Mouse (Mus musculus) neural tube, embryonic 13.5 days (tissue): ENCODE results near the gene Abca17. TPM values are rescaled to one million over a fixed set of nuclear protein-coding genes. Genes with fewer than 3 reads are reported as not detected.

Experiments used
- ATAC-seq: fragments of 200-750 bp; cut with Nextera tagmentation; 2 replicates; pipeline ENCODE4 v1.8.0; 2017; ENCODE audit warnings: low read depth, mild to moderate bottlenecking, moderate TSS enrichment, moderate library complexity
- H3K27ac ChIP-seq: fragments of 300-500 bp; sonication (generic); replicated peaks from 2 replicates; pipeline ENCODE4 v1.5.1; 2015; ENCODE audit warnings: moderate library complexity, mild to moderate bottlenecking, inconsistent platforms
- H3K27me3 ChIP-seq: fragments of 300-500 bp; sonication (generic); 2 replicates; pipeline ENCODE4 v1.6.1; 2015; ENCODE audit warnings: mild to moderate bottlenecking, inconsistent platforms
- H3K36me3 ChIP-seq: fragments of 300-500 bp; sonication (generic); 2 replicates; pipeline ENCODE4 v1.6.1; 2015; ENCODE audit warnings: mild to moderate bottlenecking, inconsistent platforms
- H3K4me1 ChIP-seq: fragments of 300-500 bp; sonication (generic); replicated peaks from 2 replicates; pipeline ENCODE4 v1.6.1; 2015; ENCODE audit warnings: inconsistent platforms
- H3K4me2 ChIP-seq: fragments of 300-500 bp; sonication (generic); 2 replicates; pipeline ENCODE4 v1.6.1; 2015; ENCODE audit warnings: inconsistent platforms, mild to moderate bottlenecking, moderate library complexity
- H3K4me3 ChIP-seq: fragments of 300-500 bp; sonication (generic); 2 replicates; pipeline ENCODE4 v1.5.1; 2015; ENCODE audit warnings: mild to moderate bottlenecking, inconsistent platforms
- H3K9ac ChIP-seq: fragments of 300-500 bp; sonication (generic); 2 replicates; pipeline ENCODE4 v1.6.1; 2015; ENCODE audit warnings: moderate library complexity, mild to moderate bottlenecking, inconsistent platforms
- H3K9me3 ChIP-seq: fragments of 300-500 bp; sonication (generic); 2 replicates; pipeline ENCODE4 v1.6.1; 2016; ENCODE audit warnings: inconsistent platforms
- WGBS: fragments of 180-500 bp; shearing (Covaris S2); methylation state at CpG from one replicate; pipeline ENCODE4 v1.1.7; 2015; 5-methylcytosine and 5-hydroxymethylcytosine counted together
- polyA plus RNA-seq: library from polyadenylated mRNA; unstranded; fragments of >200 nt; fragmentation: Nextera tagmentation; extraction: Ambion mirVana; gene quantifications from 2 replicates; pipeline ENCODE4 v1.2.1, GENCODE M21; 2015

The Abca17 gene
- polyA plus RNA-seq, 1 experiment from 2014 or later: 0.31 TPM

DNA sequence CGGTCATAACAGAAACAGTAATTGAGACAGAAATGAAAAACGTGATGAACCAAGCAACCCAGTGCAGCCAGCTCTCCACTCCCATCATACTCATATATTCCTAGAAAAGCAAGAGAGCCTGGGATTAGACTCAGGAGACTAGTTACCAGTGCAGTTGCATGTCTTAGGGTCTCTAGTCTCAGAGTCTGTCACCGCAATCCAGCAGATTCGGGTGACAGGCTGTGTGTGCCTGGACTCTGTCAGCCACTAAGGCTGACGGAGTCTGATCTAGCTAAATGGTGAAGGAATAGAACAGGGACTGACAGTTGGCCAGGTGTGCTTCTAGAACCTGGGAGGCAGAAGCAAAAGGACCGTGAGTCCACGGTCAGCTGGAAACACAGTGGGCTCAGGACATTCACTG lies 23.2 kb downstream of the Abca17 start:
- no peak for ATAC-seq
- no peaks in the 10 kb centered on the region for H3K36me3 ChIP-seq
- 84% methylated on average over 7 of the region's 7 CpGs for WGBS
- H3K27ac ChIP-seq: no peak overlapping the region
- no peaks in the 10 kb centered on the region for H3K4me1 ChIP-seq
- H3K9ac ChIP-seq: no peak overlapping the region
- H3K9me3 ChIP-seq: no peaks in the 10 kb centered on the region
- no peak overlapping the region for H3K4me2 ChIP-seq
- H3K4me3 ChIP-seq: no peak overlapping the region
- no peaks in the 10 kb centered on the region for H3K27me3 ChIP-seq

DNA sequence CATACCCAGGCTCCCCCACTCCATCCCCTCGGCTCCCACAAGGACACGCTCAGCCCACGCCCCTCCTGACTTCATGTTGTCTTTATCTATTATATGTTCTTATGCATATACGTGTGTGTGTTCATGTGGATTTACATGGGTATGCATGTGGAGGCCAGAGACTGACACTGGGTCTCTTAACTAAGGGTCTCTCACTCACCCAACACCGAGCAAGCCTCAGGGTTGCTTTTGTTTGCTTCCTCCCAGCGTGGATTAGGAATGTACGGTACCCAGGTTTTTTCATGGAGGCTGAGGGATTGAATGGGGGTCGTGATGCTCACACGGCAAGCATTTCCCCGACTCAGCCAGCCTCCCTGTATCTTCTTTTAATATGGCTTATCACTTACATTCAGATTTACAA lies 25.8 kb downstream of the Abca17 start:
- no peaks in the 10 kb centered on the region for H3K4me1 ChIP-seq
- H3K9me3 ChIP-seq: peaks cover 4% of the 10 kb centered on the region; the same call in 1 of the 2 replicates
- 87% methylated on average over 10 of the region's 10 CpGs for WGBS
- H3K4me3 ChIP-seq: no peak overlapping the region
- no peak overlapping the region for H3K9ac ChIP-seq
- no peak overlapping the region for H3K4me2 ChIP-seq
- no peaks in the 10 kb centered on the region for H3K36me3 ChIP-seq
- no peak overlapping the region for H3K27ac ChIP-seq
- H3K27me3 ChIP-seq: no peaks in the 10 kb centered on the region
- ATAC-seq: no peak

DNA sequence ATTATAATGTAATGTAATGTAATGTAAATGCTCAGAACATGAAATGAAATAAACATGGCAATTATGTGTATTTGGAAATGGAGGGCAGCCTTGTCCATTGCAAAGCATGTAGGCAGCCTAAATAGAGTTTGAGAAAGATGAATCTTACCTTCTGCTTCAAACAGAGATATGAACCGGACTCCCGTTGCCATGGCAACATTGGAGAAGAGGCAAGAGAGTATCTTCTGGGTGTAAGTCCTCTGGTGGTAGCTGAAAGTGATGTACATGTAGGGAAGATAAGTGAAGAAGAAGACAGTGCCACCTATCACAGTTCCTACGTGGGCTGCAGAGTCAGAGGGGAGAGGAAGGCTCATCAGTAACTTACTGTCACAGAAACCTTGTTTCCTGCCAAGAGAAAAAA lies 30.0 kb downstream of the Abca17 start:
- H3K27ac ChIP-seq: no peak overlapping the region
- no peak overlapping the region for H3K9ac ChIP-seq
- no peak for ATAC-seq
- H3K27me3 ChIP-seq: no peaks in the 10 kb centered on the region
- H3K4me1 ChIP-seq: no peaks in the 10 kb centered on the region
- peaks cover 4% of the 10 kb centered on the region; the same call in 1 of the 2 replicates for H3K9me3 ChIP-seq
- no peaks in the 10 kb centered on the region for H3K36me3 ChIP-seq
- 86% methylated on average over 3 of the region's 3 CpGs for WGBS
- no peak overlapping the region for H3K4me3 ChIP-seq
- no peak overlapping the region for H3K4me2 ChIP-seq

DNA sequence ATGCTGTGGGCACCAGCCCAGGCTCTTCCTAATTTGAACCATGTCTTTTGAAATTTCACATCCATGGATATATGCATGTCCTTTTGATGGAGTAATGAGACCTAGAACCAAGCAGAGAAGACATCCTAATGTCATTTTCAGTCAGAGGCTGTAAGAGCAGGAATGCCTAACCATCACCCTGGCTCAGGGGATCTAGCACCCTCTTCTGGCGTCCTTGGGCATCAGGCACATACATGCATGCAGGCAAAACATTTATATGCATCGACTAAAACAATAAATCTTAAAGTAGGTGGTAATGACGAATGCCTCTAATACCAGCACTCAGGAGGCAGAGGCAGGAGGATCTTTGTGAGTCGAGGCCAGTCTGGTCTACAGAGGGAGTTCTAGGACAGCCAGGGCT lies 43.4 kb downstream of the Abca17 start:
- H3K4me2 ChIP-seq: no peak overlapping the region
- WGBS: 53% methylated on average over 4 of the region's 4 CpGs
- no peaks in the 10 kb centered on the region for H3K9me3 ChIP-seq
- no peak overlapping the region for H3K4me3 ChIP-seq
- H3K9ac ChIP-seq: no peak overlapping the region
- H3K4me1 ChIP-seq: no peaks in the 10 kb centered on the region
- H3K27ac ChIP-seq: no peak overlapping the region
- H3K36me3 ChIP-seq: no peaks in the 10 kb centered on the region
- ATAC-seq: no peak
- H3K27me3 ChIP-seq: no peaks in the 10 kb centered on the region

DNA sequence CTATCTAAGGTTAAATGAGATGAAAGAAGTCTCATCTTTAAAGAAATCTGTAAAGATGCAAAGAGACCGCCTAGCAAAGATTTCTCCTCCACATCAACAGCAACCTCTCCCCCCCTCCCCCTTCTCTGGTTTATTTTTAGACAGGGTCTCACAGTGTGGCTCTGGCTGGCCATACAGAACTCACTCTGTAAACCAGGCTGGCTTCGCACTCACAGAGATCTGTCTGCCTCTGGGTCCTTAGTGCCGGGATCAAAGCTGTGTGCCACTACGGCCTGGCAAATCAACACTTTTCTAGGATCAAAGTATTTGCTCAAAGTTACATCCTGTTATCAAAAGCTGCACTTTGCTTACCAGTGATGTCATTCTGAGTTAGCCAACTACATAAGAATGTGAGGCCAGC lies 50.2 kb downstream of the Abca17 start:
- Histone ChIP-seq H3K9ac (no peak overlapping the region), H3K36me3 (no peaks in the 10 kb centered on the region), H3K4me2 (no peak overlapping the region), H3K27me3 (no peaks in the 10 kb centered on the region), H3K4me1 (no peaks in the 10 kb centered on the region), H3K4me3 (no peak overlapping the region), H3K27ac (no peak overlapping the region), H3K9me3 (no peaks in the 10 kb centered on the region)
- no peak for ATAC-seq
- WGBS: 87% methylated on average over 4 of the region's 4 CpGs

DNA sequence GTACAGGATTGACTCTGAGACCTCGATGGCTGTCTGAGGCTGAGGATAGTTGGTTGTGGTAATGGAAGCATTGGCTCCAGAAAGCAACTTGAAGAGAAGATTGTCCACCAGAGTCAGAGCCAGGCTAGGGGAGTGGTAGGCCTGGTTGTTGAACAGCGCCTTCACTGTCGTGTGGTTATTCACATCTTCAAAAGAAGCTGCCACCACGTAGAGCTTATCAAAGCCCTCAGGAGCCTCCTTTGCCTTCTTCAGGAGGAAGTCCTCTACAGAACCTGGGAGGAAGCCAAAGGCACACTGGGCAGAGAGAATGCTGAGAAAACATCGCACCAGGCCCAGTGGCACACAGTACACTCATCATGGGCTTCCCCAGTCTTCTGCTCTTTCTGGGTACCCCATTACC lies 61.5 kb downstream of the Abca17 start:
- H3K9me3 ChIP-seq: no peaks in the 10 kb centered on the region
- H3K4me3 ChIP-seq: no peak overlapping the region
- no peak for ATAC-seq
- no peaks in the 10 kb centered on the region for H3K4me1 ChIP-seq
- H3K4me2 ChIP-seq: no peak overlapping the region
- H3K27ac ChIP-seq: no peak overlapping the region
- whole genome bisulfite sequencing: 84% methylated on average over 5 of the region's 5 CpGs
- no peaks in the 10 kb centered on the region for H3K36me3 ChIP-seq
- no peak overlapping the region for H3K9ac ChIP-seq
- H3K27me3 ChIP-seq: no peaks in the 10 kb centered on the region

DNA sequence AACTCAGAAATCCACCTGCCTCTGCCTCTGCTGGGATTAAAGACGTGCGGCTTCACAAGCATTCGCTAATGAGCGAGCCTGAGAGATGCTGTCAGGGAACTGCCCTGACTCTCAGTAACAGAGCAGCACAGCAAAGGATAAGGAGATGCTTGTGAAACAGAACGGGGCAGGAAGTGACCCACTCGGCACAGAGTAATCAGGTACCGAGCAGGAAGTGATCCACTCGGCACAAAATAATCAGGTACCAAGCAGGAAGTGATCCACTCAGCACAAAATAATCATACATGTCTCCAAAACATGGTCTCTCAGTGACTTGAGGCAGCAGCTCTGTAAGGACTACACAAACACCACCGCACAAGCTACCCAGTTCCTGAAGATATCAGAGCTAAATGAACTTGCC lies 62.4 kb downstream of the Abca17 start:
- WGBS: 86% methylated on average over 9 of the region's 9 CpGs
- ATAC-seq: no peak
- H3K4me2 ChIP-seq: no peak overlapping the region

DNA sequence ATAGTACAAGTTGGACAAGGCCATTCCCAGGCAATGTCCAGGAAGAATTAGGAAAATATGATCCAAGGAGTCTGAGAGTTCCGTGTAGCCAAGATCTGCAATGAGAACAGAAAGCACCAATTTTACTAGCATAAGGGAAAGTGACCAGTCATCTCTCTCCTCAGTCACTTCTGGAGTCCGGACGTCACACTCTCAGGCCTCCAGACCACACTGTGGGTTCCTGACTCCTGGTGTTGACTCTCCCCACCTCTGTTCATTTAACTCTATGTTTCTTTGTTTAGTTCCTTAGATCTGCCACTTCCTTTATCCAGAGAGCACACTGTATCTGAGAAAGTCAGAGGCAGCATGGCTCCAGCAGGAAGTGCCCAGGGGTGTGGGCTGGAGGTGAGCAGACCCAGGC lies 65.2 kb downstream of the Abca17 start:
- Histone ChIP-seq H3K4me3 (no peak overlapping the region), H3K36me3 (no peaks in the 10 kb centered on the region), H3K9me3 (no peaks in the 10 kb centered on the region), H3K4me2 (no peak overlapping the region), H3K27ac (no peak overlapping the region), H3K27me3 (no peaks in the 10 kb centered on the region), H3K9ac (no peak overlapping the region), H3K4me1 (no peaks in the 10 kb centered on the region)
- ATAC-seq: no peak
- WGBS: 79% methylated on average over 3 of the region's 3 CpGs

More for the DNA sequence above, 62.4 kb downstream of the Abca17 start:
- Histone ChIP-seq H3K4me3 (no peak overlapping the region), H3K9me3 (no peaks in the 10 kb centered on the region), H3K4me1 (no peaks in the 10 kb centered on the region), H3K27me3 (no peaks in the 10 kb centered on the region), H3K36me3 (no peaks in the 10 kb centered on the region), H3K9ac (no peak overlapping the region), H3K27ac (no peak overlapping the region)

DNA sequence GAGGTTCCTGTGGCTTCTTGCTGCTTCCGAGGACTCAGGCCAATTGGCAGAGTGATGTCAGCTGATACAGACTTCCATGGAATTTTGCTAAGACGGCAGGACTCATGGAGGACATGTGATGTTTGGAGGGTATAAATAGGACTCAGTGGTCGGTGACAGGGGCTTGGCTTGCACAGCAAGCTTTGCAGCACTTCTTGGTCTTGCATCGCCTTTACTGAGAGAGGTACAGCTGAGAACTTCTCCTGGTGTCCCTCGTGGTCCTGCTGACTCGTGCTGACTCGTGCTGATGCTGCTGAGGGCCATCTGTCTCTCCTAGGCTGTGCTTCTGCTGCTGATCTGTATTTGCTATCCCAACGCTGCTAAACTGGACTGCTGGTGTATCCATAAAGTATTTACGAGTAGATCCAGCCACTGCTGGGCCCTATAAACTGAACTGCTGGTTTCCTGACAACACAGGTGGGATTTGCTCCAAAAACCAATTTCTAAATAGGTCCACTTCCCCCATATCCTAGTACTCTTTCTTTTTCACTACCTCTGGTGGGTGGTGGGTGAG lies 67.5 kb downstream of the Abca17 start:
- H3K9ac ChIP-seq: no peak overlapping the region
- H3K4me3 ChIP-seq: no peak overlapping the region
- no peaks in the 10 kb centered on the region for H3K36me3 ChIP-seq
- no peak overlapping the region for H3K4me2 ChIP-seq
- no peaks in the 10 kb centered on the region for H3K27me3 ChIP-seq
- H3K4me1 ChIP-seq: no peaks in the 10 kb centered on the region
- H3K27ac ChIP-seq: no peak overlapping the region
- 73% methylated on average over 9 of the region's 9 CpGs for WGBS
- no peak for ATAC-seq
- no peaks in the 10 kb centered on the region for H3K9me3 ChIP-seq

DNA sequence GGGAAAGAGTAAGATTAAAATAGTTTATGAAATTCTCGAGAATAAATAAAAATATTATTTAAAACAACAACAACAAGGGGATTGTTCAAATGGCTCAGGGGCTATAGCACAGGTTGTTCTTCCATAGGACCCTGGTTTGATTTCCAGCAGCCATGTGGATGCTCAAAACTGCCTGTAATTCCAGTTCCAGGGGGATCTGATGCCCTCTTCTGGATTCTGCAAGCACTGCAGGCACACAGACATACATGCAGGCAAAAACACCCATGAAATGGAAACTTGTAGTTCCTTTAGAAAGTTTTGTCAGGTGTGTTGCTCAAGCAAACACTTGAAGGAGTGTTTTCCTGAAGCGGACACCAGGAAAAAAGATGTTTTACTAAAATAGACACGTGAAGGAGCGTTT lies 68.2 kb downstream of the Abca17 start:
- no peak overlapping the region for H3K4me3 ChIP-seq
- no peaks in the 10 kb centered on the region for H3K36me3 ChIP-seq
- no peaks in the 10 kb centered on the region for H3K9me3 ChIP-seq
- ATAC-seq: no peak
- WGBS: 67% methylated on average over 4 of the region's 4 CpGs
- H3K4me1 ChIP-seq: no peaks in the 10 kb centered on the region
- no peaks in the 10 kb centered on the region for H3K27me3 ChIP-seq
- H3K4me2 ChIP-seq: no peak overlapping the region
- H3K27ac ChIP-seq: no peak overlapping the region
- H3K9ac ChIP-seq: no peak overlapping the region

DNA sequence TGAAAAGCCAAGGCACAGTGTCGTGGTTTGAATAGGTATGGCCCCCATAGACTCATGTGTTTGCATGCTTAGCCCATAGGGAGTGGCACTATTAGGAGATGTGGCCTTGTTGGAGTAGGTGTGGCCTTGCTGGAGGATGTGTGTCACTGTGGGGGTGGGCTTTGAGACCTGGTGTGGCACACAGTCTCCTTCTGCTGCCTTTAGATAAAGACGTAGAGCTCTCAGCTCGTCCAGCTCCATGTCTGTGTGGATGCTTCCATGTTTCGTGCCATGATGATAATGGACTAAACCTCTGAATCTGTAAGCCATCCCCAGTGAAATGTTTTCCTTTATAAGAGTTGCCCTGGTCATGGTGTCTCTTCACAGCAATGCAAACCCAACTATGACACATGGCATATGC lies 71.0 kb downstream of the Abca17 start:
- 81% methylated on average over 4 of the region's 4 CpGs for WGBS

DNA sequence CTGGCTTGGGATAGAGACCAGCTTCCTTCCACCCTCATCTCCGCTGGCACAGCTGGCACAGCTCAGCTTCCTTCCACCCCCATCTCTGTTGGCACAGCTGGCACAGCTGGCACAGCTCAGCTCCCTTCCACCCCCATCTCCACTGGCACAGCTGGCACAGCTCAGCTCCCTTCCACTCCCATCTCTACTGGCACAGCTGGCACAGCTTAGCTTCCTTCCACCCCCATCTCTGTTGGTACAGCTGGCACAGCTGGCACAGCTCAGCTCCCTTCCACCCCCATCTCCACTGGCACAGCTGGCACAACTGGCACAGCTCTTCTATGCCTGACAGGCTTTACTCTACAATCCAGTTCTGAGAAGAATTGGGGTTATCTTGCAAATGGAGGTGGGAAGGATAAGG lies 83.7 kb downstream of the Abca17 start:
- H3K4me2 ChIP-seq: no peak overlapping the region
- 81% methylated on average over 1 of the region's 1 CpGs for WGBS

More for the DNA sequence above, 71.0 kb downstream of the Abca17 start:
- H3K4me2 ChIP-seq: no peak overlapping the region
- no peak overlapping the region for H3K9ac ChIP-seq
- no peaks in the 10 kb centered on the region for H3K27me3 ChIP-seq
- H3K36me3 ChIP-seq: no peaks in the 10 kb centered on the region
- no peaks in the 10 kb centered on the region for H3K4me1 ChIP-seq
- no peaks in the 10 kb centered on the region for H3K9me3 ChIP-seq
- no peak overlapping the region for H3K27ac ChIP-seq
- ATAC-seq: no peak
- no peak overlapping the region for H3K4me3 ChIP-seq

DNA sequence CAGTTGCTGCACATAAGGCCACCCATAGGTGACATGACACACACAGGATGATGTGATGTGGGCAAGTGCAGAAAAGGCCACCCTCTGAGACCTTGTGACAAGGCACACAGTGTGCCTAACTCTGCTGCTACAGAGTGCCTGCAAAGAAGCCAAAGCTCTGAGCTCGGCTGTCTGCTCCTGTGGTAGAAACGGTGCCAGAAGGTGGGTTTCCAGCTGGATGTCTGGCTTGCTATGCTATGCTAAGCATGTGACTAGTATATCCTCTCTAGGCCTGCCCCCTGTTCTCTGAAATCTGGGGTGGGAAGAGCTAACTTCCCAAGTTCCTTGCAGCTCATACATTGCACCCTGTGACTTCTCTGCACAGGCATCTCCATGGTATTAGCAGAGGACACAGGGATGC lies 86.1 kb downstream of the Abca17 start:
- no peak overlapping the region for H3K4me2 ChIP-seq
- no peak overlapping the region for H3K9ac ChIP-seq
- H3K27me3 ChIP-seq: no peaks in the 10 kb centered on the region
- H3K4me1 ChIP-seq: no peaks in the 10 kb centered on the region
- WGBS: 74% methylated on average over 2 of the region's 2 CpGs
- no peak overlapping the region for H3K4me3 ChIP-seq
- H3K36me3 ChIP-seq: no peaks in the 10 kb centered on the region
- no peak for ATAC-seq
- H3K27ac ChIP-seq: no peak overlapping the region
- no peaks in the 10 kb centered on the region for H3K9me3 ChIP-seq

More for the DNA sequence above, 83.7 kb downstream of the Abca17 start:
- ATAC-seq: no peak
- Histone ChIP-seq H3K27me3 (no peaks in the 10 kb centered on the region), H3K4me1 (no peaks in the 10 kb centered on the region), H3K27ac (no peak overlapping the region), H3K4me3 (no peak overlapping the region), H3K9me3 (no peaks in the 10 kb centered on the region), H3K36me3 (no peaks in the 10 kb centered on the region), H3K9ac (no peak overlapping the region)
